Mouse (Mus musculus): ENCODE measurements around the gene Trpm6.

GRCm38 (mm10) chr19:18712866-18713300, 36.9 kb upstream of the Trpm6 start, which contains the start of gene D030056L22Rik:
- TF ChIP-seq CTCF (IDR thresholded peaks at IDR 0.05; ENCODE audit: low read depth, low read length) (0 out of 2 replicates have a peak, but pooled peaks have one; percentile 20), POLR2AphosphoS5 (IDR thresholded peaks at IDR 0.05; ENCODE audit: insufficient replicate concordance, low read depth, low read length) (no peak), TAL1 (conservative IDR thresholded peaks at IDR 0.05; ENCODE audit: low read depth, low read length) (no peak), GATA1 (IDR thresholded peaks at IDR 0.05; ENCODE audit: borderline replicate concordance, low read length) (no peak)
